In genomic region chr5:130120070-130120736, GRCm38 (mm10) we compare ENCODE assay signal across 22 mouse cellular contexts. TPM values are rescaled to one million over a fixed set of nuclear protein-coding genes. Genes with fewer than 3 reads are reported as not detected.
A peak's percentile ranks its signal among the peaks of the same experiment; 100 is the strongest.
DNase-seq lines count a peak whose midpoint lies in the region; ATAC-seq and TF ChIP-seq lines count a peak whose summit lies in the region.
"Had no signal": no experiment of that assay in that cellular context is flagged by ENCODE, and none has a peak within 500 bp of the region (broad histone marks: within the 10 kb centered on the region; RNA-seq: fewer than 3 reads in every experiment).

No protein-coding gene starts in this region.

- H3K4me1 ChIP-seq in heart, postnatal 0 days (ENCODE audit: control insufficient read depth, insufficient read depth), result peaks cover 5% of the 10 kb centered on the region
- peaks cover 38% of the 10 kb centered on the region for H3K4me1 ChIP-seq in neural tube, embryonic 15.5 days
- peaks cover 24% of the 10 kb centered on the region; the same call in 1 of the 2 replicates for H3K4me1 ChIP-seq in stomach, embryonic 16.5 days (ENCODE audit: control insufficient read depth, insufficient read depth, low read length)
- peaks cover 3% of the 10 kb centered on the region; the same call in 1 of the 2 replicates for H3K4me1 ChIP-seq in lung, adult 2 months (ENCODE audit: control insufficient read depth, insufficient read depth, low read length)
- H3K4me1 ChIP-seq: heart, embryonic 15.5 days had no signal

- no peak overlapping the region for H3K4me3 ChIP-seq in heart, postnatal 0 days (ENCODE audit: low read depth, low read length)
- no peak overlapping the region for H3K4me3 ChIP-seq in layer of hippocampus, adult 2 months
- no peak overlapping the region for H3K4me3 ChIP-seq in neural tube, embryonic 15.5 days (replicated peaks)
- no peak overlapping the region for H3K4me3 ChIP-seq in stomach, embryonic 16.5 days (replicated peaks; ENCODE audit: low read length)
- no peak overlapping the region for H3K4me3 ChIP-seq in lung, adult 2 months (replicated peaks; ENCODE audit: extremely low read depth, low read depth, low read length)
- H3K4me3 ChIP-seq: heart, embryonic 10.5 days; heart, embryonic 15.5 days; hindbrain, embryonic 15.5 days had no signal

- no peak for TF ChIP-seq EP300 in heart, postnatal 0 days (IDR thresholded peaks at IDR 0.05; ENCODE audit: low read depth)

- no peak for ATAC-seq in heart, postnatal 0 days (ENCODE audit: insufficient read depth, low read depth)
- no peak for ATAC-seq in neural tube, embryonic 15.5 days (ENCODE audit: low FRiP score)
- no peak for ATAC-seq in stomach, embryonic 16.5 days (ENCODE audit: insufficient read depth, low FRiP score)
- ATAC-seq: CD4-positive, CD25-positive, alpha-beta regulatory T cell, adult 4 months; forebrain, embryonic 14.5 days; inflammation-experienced regulatory T-cells, adult 6 months had no signal

- H3K9me3 ChIP-seq in heart, postnatal 0 days (replicated peaks; ENCODE audit: control insufficient read depth, low read length), result no peaks in the 10 kb centered on the region
- no peaks in the 10 kb centered on the region for H3K9me3 ChIP-seq in neural tube, embryonic 15.5 days (replicated peaks)
- no peaks in the 10 kb centered on the region for H3K9me3 ChIP-seq in stomach, embryonic 16.5 days (replicated peaks; ENCODE audit: control insufficient read depth, low read length)
- H3K9me3 ChIP-seq: heart, embryonic 10.5 days; heart, embryonic 15.5 days; hindbrain, embryonic 15.5 days had no signal

- no peaks in the 10 kb centered on the region for H3K27me3 ChIP-seq in heart, postnatal 0 days (ENCODE audit: control insufficient read depth, insufficient read depth, low read length)
- H3K27me3 ChIP-seq in neural tube, embryonic 15.5 days (replicated peaks), result no peaks in the 10 kb centered on the region
- H3K27me3 ChIP-seq in stomach, embryonic 16.5 days (ENCODE audit: control insufficient read depth, insufficient read depth, low read length), result no peaks in the 10 kb centered on the region
- H3K27me3 ChIP-seq: heart, embryonic 15.5 days; hindbrain, embryonic 15.5 days had no signal

- TF ChIP-seq POLR2A in lung, adult 2 months (IDR thresholded peaks at IDR 0.05; ENCODE audit: borderline replicate concordance, extremely low read depth, low read depth, low read length), result no peak

- peak overlapping the region; percentile 34; the same call in 1 of the 2 replicates for H3K27ac ChIP-seq in heart, postnatal 0 days (ENCODE audit: low read depth)
- H3K27ac ChIP-seq in layer of hippocampus, adult 2 months, result peak overlapping the region; percentile 6; the same call in 1 of the 2 replicates
- peak overlapping the region; percentile 51; the same call in 1 of the 2 replicates for H3K27ac ChIP-seq in neural tube, embryonic 15.5 days (replicated peaks)
- peak overlapping the region; percentile 25; the same call in 1 of the 2 replicates for H3K27ac ChIP-seq in stomach, embryonic 16.5 days (ENCODE audit: low read length)
- H3K27ac ChIP-seq: heart, embryonic 10.5 days; heart, embryonic 15.5 days; hindbrain, embryonic 15.5 days; liver, embryonic 14.5 days had no signal

- no peak for TF ChIP-seq CTCF in heart, postnatal 0 days (IDR thresholded peaks at IDR 0.05; ENCODE audit: low read depth)
- TF ChIP-seq CTCF in layer of hippocampus, adult 2 months (conservative IDR thresholded peaks at IDR 0.05), result no peak
- TF ChIP-seq CTCF in lung, adult 2 months (IDR thresholded peaks at IDR 0.05; ENCODE audit: insufficient read depth, low read length), result no peak

- DNase-seq in heart, postnatal 0 days (ENCODE audit: low spot score), result no peak
- no peak for DNase-seq in heart, postnatal 4 days
- DNase-seq in layer of hippocampus, adult 2 months (ENCODE audit: low spot score in 2 of 2), result no peak
- no peak for DNase-seq in layer of hippocampus, postnatal 14 days (ENCODE audit: low spot score in 2 of 2)
- DNase-seq in lung, adult 2 months, result no peak
- DNase-seq: adrenal gland, postnatal 25 days; cerebellum, adult 18-20 months; cerebellum, postnatal 10 days; left cerebral cortex, postnatal 4 days; right cerebral cortex, postnatal 25 days; thymus, adult 2 months; thymus, postnatal 36 days had no signal

- no peak overlapping the region for H3K4me2 ChIP-seq in heart, postnatal 0 days (ENCODE audit: low read depth, low read length)
- no peak overlapping the region for H3K4me2 ChIP-seq in neural tube, embryonic 15.5 days
- no peak overlapping the region for H3K4me2 ChIP-seq in stomach, embryonic 16.5 days (ENCODE audit: low read depth, low read length)
- H3K4me2 ChIP-seq: heart, embryonic 15.5 days; hindbrain, embryonic 15.5 days; lung, embryonic 14.5 days had no signal

- WGBS in heart, postnatal 0 days, result 81% methylated on average over 12 of the region's 12 CpGs
- WGBS in neural tube, embryonic 15.5 days, result 91% methylated on average over 12 of the region's 12 CpGs
- WGBS in stomach, embryonic 16.5 days, result 77% methylated on average over 12 of the region's 12 CpGs
- WGBS in lung, adult 2 months, result 80% methylated on average over 12 of the region's 12 CpGs

- no peaks in the 10 kb centered on the region for H3K36me3 ChIP-seq in heart, postnatal 0 days (replicated peaks; ENCODE audit: control insufficient read depth, insufficient read depth, low read length)
- H3K36me3 ChIP-seq in neural tube, embryonic 15.5 days, result peaks cover under 1% of the 10 kb centered on the region; the same call in 1 of the 2 replicates
- no peaks in the 10 kb centered on the region for H3K36me3 ChIP-seq in stomach, embryonic 16.5 days (ENCODE audit: control insufficient read depth, insufficient read depth, low read length)
- H3K36me3 ChIP-seq: heart, embryonic 15.5 days had no signal

- H3K9ac ChIP-seq in heart, postnatal 0 days (replicated peaks; ENCODE audit: low read depth, low read length), result no peak overlapping the region
- H3K9ac ChIP-seq in neural tube, embryonic 15.5 days (replicated peaks), result no peak overlapping the region
- H3K9ac ChIP-seq in stomach, embryonic 16.5 days (ENCODE audit: low read length), result no peak overlapping the region
- H3K9ac ChIP-seq: heart, embryonic 15.5 days; hindbrain, embryonic 15.5 days; liver, embryonic 14.5 days; lung, embryonic 14.5 days had no signal

RNA-seq across cellular contexts. Expression of gene Kctd7, which starts 24.5 kb away (rescaled TPM):
- total RNA-seq in heart, postnatal 0 days (2014; rRNA removed; ENCODE audit: low replicate concordance), result 1.2 and 4.8 TPM in 2 replicates
- 3.7 and 4.2 TPM in 2 replicates for polyA plus RNA-seq in heart, postnatal 0 days (2015; fragmentation: Nextera tagmentation; extraction: Ambion mirVana)
- total RNA-seq in heart, postnatal 4 days (2021), result 1 to 10 TPM; 4.4 to 4.6 TPM
- total RNA-seq in layer of hippocampus, adult 2 months (2021), result 10 to 100 TPM; 10.3 to 12.8 TPM
- total RNA-seq in layer of hippocampus, postnatal 14 days (2021), result 10 to 100 TPM; 11.5 to 13.3 TPM
- polyA plus RNA-seq in neural tube, embryonic 15.5 days (2015; fragmentation: Nextera tagmentation; extraction: Ambion mirVana), result 14.9 and 16.4 TPM in 2 replicates
- 5.5 and 5.7 TPM in 2 replicates for polyA plus RNA-seq in stomach, embryonic 16.5 days (2015; fragmentation: Nextera tagmentation; extraction: Ambion mirVana)
- polyA plus RNA-seq in lung, adult 2 months (2012; rRNA removed), result 11.2 and 12.0 TPM in 2 replicates

RNA-seq across cellular contexts. Expression of gene Tpst1, which starts 47.1 kb away (rescaled TPM):
- total RNA-seq in heart, postnatal 0 days (2014; rRNA removed; ENCODE audit: low replicate concordance), result 12.2 and 20.7 TPM in 2 replicates
- 23.7 and 27.9 TPM in 2 replicates for polyA plus RNA-seq in heart, postnatal 0 days (2015; fragmentation: Nextera tagmentation; extraction: Ambion mirVana)
- total RNA-seq in heart, postnatal 4 days (2021), result 10 to 100 TPM; 15.7 to 16.9 TPM
- total RNA-seq in layer of hippocampus, adult 2 months (2021), result 10 to 100 TPM; 48.7 to 49.1 TPM
- 10 to 100 TPM; 47.3 to 48.8 TPM for total RNA-seq in layer of hippocampus, postnatal 14 days (2021)
- 58.8 and 59.2 TPM in 2 replicates for polyA plus RNA-seq in neural tube, embryonic 15.5 days (2015; fragmentation: Nextera tagmentation; extraction: Ambion mirVana)
- 68.7 and 76.4 TPM in 2 replicates for polyA plus RNA-seq in stomach, embryonic 16.5 days (2015; fragmentation: Nextera tagmentation; extraction: Ambion mirVana)
- polyA plus RNA-seq in lung, adult 2 months (2012; rRNA removed), result 24.4 and 24.5 TPM in 2 replicates

RNA-seq across cellular contexts. Expression of gene Rabgef1, which starts 51.4 kb away (rescaled TPM):
- 4.6 and 17.5 TPM in 2 replicates for total RNA-seq in heart, postnatal 0 days (2014; rRNA removed; ENCODE audit: low replicate concordance)
- polyA plus RNA-seq in heart, postnatal 0 days (2015; fragmentation: Nextera tagmentation; extraction: Ambion mirVana), result 16.7 and 19.8 TPM in 2 replicates
- total RNA-seq in heart, postnatal 4 days (2021), result 10 to 100 TPM; 19.4 to 23.5 TPM
- total RNA-seq in layer of hippocampus, adult 2 months (2021), result 10 to 100 TPM; 48.8 to 51.1 TPM
- 10 to 100 TPM; 34.3 to 38.7 TPM for total RNA-seq in layer of hippocampus, postnatal 14 days (2021)
- 38.9 and 42.0 TPM in 2 replicates for polyA plus RNA-seq in neural tube, embryonic 15.5 days (2015; fragmentation: Nextera tagmentation; extraction: Ambion mirVana)
- 34.5 and 38.8 TPM in 2 replicates for polyA plus RNA-seq in stomach, embryonic 16.5 days (2015; fragmentation: Nextera tagmentation; extraction: Ambion mirVana)
- 24.3 and 32.2 TPM in 2 replicates for polyA plus RNA-seq in lung, adult 2 months (2012; rRNA removed)
